Mouse (Mus musculus): ENCODE results near the gene Gpd1. TPM values are rescaled to one million over a fixed set of nuclear protein-coding genes. Genes with fewer than 3 reads are reported as not detected.
A peak's percentile ranks its signal among the peaks of the same experiment; 100 is the strongest.

The Gpd1 gene
- polyA plus RNA-seq, 1 experiment: 108 TPM

GRCm38 (mm10) chr15:99740229-99740628 is 22.9 kb downstream of the Gpd1 start:
- Histone ChIP-seq H3K27ac (ENCODE audit: control insufficient read depth, insufficient read depth, low read length) (no peak overlapping the region), H3K4me3 (ENCODE audit: control insufficient read depth, insufficient read depth, low read length) (no peak overlapping the region), H3K27me3 (ENCODE audit: control insufficient read depth, insufficient read depth, low read length) (no peaks in the 10 kb centered on the region), H3K36me3 (ENCODE audit: control insufficient read depth, insufficient read depth, low read length) (peaks cover 43% of the 10 kb centered on the region), H3K4me1 (replicated peaks; ENCODE audit: control insufficient read depth, insufficient read depth, low read length) (no peaks in the 10 kb centered on the region)
- DNase-seq: no peak
- 95% methylated on average over 4 of the region's 4 CpGs for WGBS
- TF ChIP-seq POLR2A (IDR thresholded peaks at IDR 0.05; ENCODE audit: control insufficient read depth, extremely low read depth, insufficient read depth, low read length, poor library complexity): no peak
- no peak for TF ChIP-seq CTCF (IDR thresholded peaks at IDR 0.05; ENCODE audit: borderline replicate concordance, control insufficient read depth, extremely low read depth, insufficient read depth, low read length, poor library complexity)

- Histone ChIP-seq H3K4me1 (replicated peaks; ENCODE audit: control insufficient read depth, insufficient read depth, low read length) (peaks cover 10% of the 10 kb centered on the region), H3K27me3 (ENCODE audit: control insufficient read depth, insufficient read depth, low read length) (no peaks in the 10 kb centered on the region), H3K27ac (ENCODE audit: control insufficient read depth, insufficient read depth, low read length) (no peak overlapping the region), H3K4me3 (ENCODE audit: control insufficient read depth, insufficient read depth, low read length) (no peak overlapping the region), H3K36me3 (ENCODE audit: control insufficient read depth, insufficient read depth, low read length) (no peaks in the 10 kb centered on the region)
- TF ChIP-seq POLR2A (IDR thresholded peaks at IDR 0.05; ENCODE audit: control insufficient read depth, extremely low read depth, insufficient read depth, low read length, poor library complexity) (no peak), CTCF (IDR thresholded peaks at IDR 0.05; ENCODE audit: borderline replicate concordance, control insufficient read depth, extremely low read depth, insufficient read depth, low read length, poor library complexity) (no peak)
- WGBS: 67% methylated on average over 3 of the region's 3 CpGs
- DNase-seq: no peak
These were observed 36.9 kb downstream of the Gpd1 start for GRCm38 (mm10) chr15:99754204-99754603.

- no peak overlapping the region for H3K4me3 ChIP-seq (ENCODE audit: control insufficient read depth, insufficient read depth, low read length)
- no peak overlapping the region for H3K27ac ChIP-seq (ENCODE audit: control insufficient read depth, insufficient read depth, low read length)
- 99% methylated on average over 4 of the region's 4 CpGs for WGBS
- TF ChIP-seq CTCF (IDR thresholded peaks at IDR 0.05; ENCODE audit: borderline replicate concordance, control insufficient read depth, extremely low read depth, insufficient read depth, low read length, poor library complexity) (no peak), POLR2A (IDR thresholded peaks at IDR 0.05; ENCODE audit: control insufficient read depth, extremely low read depth, insufficient read depth, low read length, poor library complexity) (no peak)
- H3K27me3 ChIP-seq (ENCODE audit: control insufficient read depth, insufficient read depth, low read length): no peaks in the 10 kb centered on the region
- no peaks in the 10 kb centered on the region for H3K36me3 ChIP-seq (ENCODE audit: control insufficient read depth, insufficient read depth, low read length)
- DNase-seq: no peak
- H3K4me1 ChIP-seq (replicated peaks; ENCODE audit: control insufficient read depth, insufficient read depth, low read length): peaks cover 4% of the 10 kb centered on the region; the same call in 1 of the 2 replicates
These were observed 50.2 kb downstream of the Gpd1 start for GRCm38 (mm10) chr15:99767467-99767866.

- no peaks in the 10 kb centered on the region for H3K36me3 ChIP-seq (ENCODE audit: control insufficient read depth, insufficient read depth, low read length)
- H3K27me3 ChIP-seq (ENCODE audit: control insufficient read depth, insufficient read depth, low read length): no peaks in the 10 kb centered on the region
- no peak overlapping the region for H3K4me3 ChIP-seq (ENCODE audit: control insufficient read depth, insufficient read depth, low read length)
- peaks cover 6% of the 10 kb centered on the region; the same call in 1 of the 2 replicates for H3K4me1 ChIP-seq (replicated peaks; ENCODE audit: control insufficient read depth, insufficient read depth, low read length)
- H3K27ac ChIP-seq (ENCODE audit: control insufficient read depth, insufficient read depth, low read length): no peak overlapping the region
- WGBS: 97% methylated on average over 1 of the region's 1 CpGs
- no peak for DNase-seq
- TF ChIP-seq CTCF (IDR thresholded peaks at IDR 0.05; ENCODE audit: borderline replicate concordance, control insufficient read depth, extremely low read depth, insufficient read depth, low read length, poor library complexity) (no peak), POLR2A (IDR thresholded peaks at IDR 0.05; ENCODE audit: control insufficient read depth, extremely low read depth, insufficient read depth, low read length, poor library complexity) (no peak)
These were observed 51.4 kb downstream of the Gpd1 start for GRCm38 (mm10) chr15:99768761-99769160.

GRCm38 (mm10) chr15:99771004-99771500 is 53.7 kb downstream of the Gpd1 start:
- H3K27ac ChIP-seq (ENCODE audit: control insufficient read depth, insufficient read depth, low read length): peak overlapping the region; percentile 65; the same call in 1 of the 2 replicates
- DNase-seq: no peak
- WGBS: 36% methylated on average over 5 of the region's 5 CpGs

GRCm38 (mm10) chr15:99771601-99772276 is 54.4 kb downstream of the Gpd1 start:
- DNase-seq: no peak
- H3K4me3 ChIP-seq (ENCODE audit: control insufficient read depth, insufficient read depth, low read length): peak overlapping the region; percentile 70
- no peak for TF ChIP-seq POLR2A (IDR thresholded peaks at IDR 0.05; ENCODE audit: control insufficient read depth, extremely low read depth, insufficient read depth, low read length, poor library complexity)
- no peak for TF ChIP-seq CTCF (IDR thresholded peaks at IDR 0.05; ENCODE audit: borderline replicate concordance, control insufficient read depth, extremely low read depth, insufficient read depth, low read length, poor library complexity)
- WGBS: under 1% methylated on average over 56 of the region's 59 CpGs
- no peaks in the 10 kb centered on the region for H3K27me3 ChIP-seq (ENCODE audit: control insufficient read depth, insufficient read depth, low read length)
- peaks cover 6% of the 10 kb centered on the region; the same call in 1 of the 2 replicates for H3K4me1 ChIP-seq (replicated peaks; ENCODE audit: control insufficient read depth, insufficient read depth, low read length)
- no peaks in the 10 kb centered on the region for H3K36me3 ChIP-seq (ENCODE audit: control insufficient read depth, insufficient read depth, low read length)
- H3K27ac ChIP-seq (ENCODE audit: control insufficient read depth, insufficient read depth, low read length): peak overlapping the region; percentile 65

More at GRCm38 (mm10) chr15:99771004-99771500, 53.7 kb downstream of the Gpd1 start:
- Histone ChIP-seq H3K27me3 (ENCODE audit: control insufficient read depth, insufficient read depth, low read length) (no peaks in the 10 kb centered on the region), H3K4me3 (ENCODE audit: control insufficient read depth, insufficient read depth, low read length) (peak overlapping the region; percentile 70), H3K36me3 (ENCODE audit: control insufficient read depth, insufficient read depth, low read length) (no peaks in the 10 kb centered on the region), H3K4me1 (replicated peaks; ENCODE audit: control insufficient read depth, insufficient read depth, low read length) (peaks cover 6% of the 10 kb centered on the region; the same call in 1 of the 2 replicates)
- TF ChIP-seq POLR2A (IDR thresholded peaks at IDR 0.05; ENCODE audit: control insufficient read depth, extremely low read depth, insufficient read depth, low read length, poor library complexity) (no peak), CTCF (IDR thresholded peaks at IDR 0.05; ENCODE audit: borderline replicate concordance, control insufficient read depth, extremely low read depth, insufficient read depth, low read length, poor library complexity) (no peak)

All from thymus, adult 2 months (tissue).